Mouse (Mus musculus) ovary, adult 18-20 months (tissue): ENCODE results near the gene Prdm16.

Source experiments
- DNase-seq: peaks from one replicate; pipeline ENCODE4 v3.0.0; 2022; ENCODE audit warnings: low spot score, mixed read lengths

Prdm16 gene

DNA sequence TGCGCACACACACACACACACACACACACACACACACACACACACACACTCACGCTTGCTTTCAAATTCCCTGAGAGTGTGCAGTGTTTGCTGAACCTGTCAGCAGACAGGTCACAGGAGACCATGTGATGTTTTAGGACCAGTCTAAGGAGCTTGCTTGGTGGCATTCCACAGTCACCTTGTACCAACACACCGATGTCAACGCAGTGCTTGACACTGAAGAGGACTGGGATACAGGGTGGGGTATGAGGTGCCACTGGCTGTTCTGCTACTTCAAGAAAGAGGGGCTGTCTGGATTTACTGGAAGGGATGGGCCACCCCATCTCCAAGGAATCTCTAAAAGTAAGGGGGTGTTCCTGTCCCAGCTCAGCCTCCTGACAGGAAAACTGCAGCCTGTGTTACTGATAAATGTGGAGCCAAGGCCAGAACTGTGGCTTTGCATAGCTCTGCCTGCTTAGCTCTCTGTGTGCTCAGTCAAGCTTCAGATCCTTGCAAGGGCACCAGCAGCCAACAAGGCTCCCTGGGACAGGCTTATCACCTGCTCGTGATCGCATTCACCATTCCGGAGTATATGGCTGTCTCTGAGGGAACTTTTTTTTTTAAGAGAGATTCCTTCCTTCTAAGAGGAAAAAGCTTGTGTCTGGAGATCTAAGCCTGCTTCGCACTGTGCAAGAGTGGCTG is 157.6 kb downstream of the Prdm16 start:
- DNase-seq: no peak

DNA sequence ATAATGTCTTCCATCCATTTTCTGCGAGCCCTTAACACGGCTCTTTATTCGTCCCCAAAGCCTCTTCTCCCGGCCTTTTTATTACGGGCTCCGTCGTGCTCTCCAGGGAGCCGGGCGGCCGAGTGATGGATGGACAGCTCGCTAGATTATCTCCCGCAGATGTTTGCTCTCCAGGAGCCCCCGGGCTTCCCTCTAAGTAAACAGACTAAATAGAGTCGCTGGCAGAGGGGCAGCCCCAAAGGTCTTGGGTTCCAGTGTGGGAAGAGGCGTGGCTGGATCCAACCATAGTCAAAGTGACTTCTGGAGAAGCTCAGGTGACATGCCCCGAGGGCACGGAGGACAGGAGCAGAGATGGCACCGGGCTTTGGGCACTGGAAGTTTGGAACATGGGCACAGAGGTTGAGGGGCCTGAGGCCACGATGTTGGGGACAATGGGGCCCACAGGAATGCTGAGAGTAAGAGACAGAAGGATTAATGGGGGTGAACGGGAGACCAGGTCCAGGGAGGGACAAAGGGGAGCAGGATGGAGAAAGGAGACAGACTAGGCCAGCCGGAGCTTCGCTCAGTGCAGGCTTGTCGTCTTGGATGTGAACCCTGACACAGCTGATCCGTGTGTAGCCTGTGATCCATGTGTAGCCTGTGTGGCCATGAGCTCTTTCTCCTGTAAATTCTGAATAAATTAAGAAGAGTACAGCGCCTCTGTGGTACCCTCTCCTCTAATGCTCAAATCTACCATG is 162.9 kb downstream of the Prdm16 start:
- no peak for DNase-seq

- DNase-seq: no peak
These were observed 164.1 kb downstream of the Prdm16 start for GRCm38 (mm10) chr4:154472569-154472968.

DNA sequence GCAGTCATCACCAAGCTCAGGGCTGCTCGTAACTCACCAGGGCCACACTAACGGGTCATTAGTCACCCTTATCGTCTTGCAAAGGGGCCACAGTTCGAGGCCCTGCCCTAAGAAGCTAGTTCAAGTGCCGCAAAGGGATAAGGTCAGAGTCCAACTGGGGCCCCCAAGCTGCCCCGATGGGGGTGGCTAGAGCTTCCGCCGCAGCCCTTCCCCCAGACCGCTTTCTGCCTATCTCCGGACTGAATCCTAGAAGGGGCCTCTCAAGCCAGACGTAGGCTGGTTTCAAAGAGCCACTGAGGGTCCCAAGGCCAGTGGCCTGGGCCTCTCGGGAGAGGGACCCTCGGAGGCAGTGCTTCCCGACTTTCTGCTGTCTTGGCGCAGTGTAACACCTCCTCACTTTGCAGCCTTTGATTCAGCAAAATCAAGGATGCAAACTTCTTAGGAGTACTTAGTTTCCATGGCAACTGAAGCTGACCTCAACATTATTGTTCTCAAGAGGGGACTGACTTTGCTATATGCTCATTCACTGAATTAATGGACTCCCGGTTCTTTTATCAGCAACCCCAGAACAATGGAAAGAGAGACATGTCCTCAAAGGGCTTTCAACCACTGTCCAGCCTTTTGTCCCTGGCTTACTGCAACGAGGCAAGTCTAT is 165.1 kb downstream of the Prdm16 start:
- no peak for DNase-seq

DNA sequence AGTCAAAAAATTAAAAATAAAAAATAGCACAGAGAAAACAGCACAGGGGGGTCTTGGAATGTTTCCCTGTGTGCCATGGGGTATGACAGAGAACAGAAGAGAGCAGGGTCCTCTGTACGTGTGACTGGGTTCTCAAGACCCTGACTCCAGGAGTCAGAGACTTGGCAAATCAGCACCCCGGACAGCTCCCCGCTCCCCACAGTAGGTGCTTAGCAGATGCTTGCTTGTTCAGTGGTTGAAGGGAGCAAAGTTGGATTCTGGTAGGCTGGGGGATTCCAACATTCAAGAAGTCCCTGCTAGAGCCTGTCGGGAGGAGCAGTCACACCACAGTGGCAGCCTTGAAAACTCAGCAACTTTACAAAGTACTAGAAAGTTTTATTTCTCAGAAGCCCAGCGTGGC is 170.4 kb downstream of the Prdm16 start:
- no peak for DNase-seq

- DNase-seq: no peak
These were observed 171.6 kb downstream of the Prdm16 start for GRCm38 (mm10) chr4:154465123-154465522.

GRCm38 (mm10) chr4:154460021-154460420 is 176.7 kb downstream of the Prdm16 start:
- no peak for DNase-seq

DNA sequence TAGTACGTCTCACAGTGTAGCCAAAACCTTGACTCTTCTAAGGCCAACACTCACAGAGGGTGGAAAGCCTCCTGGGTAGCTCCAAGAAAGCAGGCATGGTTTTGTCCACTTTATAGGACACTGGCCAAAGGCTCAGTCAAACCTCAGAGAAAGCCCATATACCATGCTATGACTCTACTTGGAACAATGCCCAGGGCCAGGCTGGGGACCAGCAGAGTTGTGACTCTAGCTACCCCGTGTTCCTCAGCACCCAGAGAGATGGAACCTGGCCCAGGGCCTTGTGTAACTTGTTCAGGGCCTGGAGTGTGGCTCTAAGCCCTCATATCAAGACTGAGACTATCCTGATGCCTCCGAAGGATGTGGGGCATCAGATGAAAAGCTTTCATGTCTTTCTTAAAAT is 178.9 kb downstream of the Prdm16 start:
- DNase-seq: no peak

GRCm38 (mm10) chr4:154456265-154456822 is 180.3 kb downstream of the Prdm16 start:
- DNase-seq: no peak

- no peak for DNase-seq
These were observed 186.2 kb downstream of the Prdm16 start for GRCm38 (mm10) chr4:154450441-154450840.

GRCm38 (mm10) chr4:154450036-154450435 is 186.6 kb downstream of the Prdm16 start:
- DNase-seq: no peak

GRCm38 (mm10) chr4:154449343-154449742 is 187.3 kb downstream of the Prdm16 start:
- no peak for DNase-seq

DNA sequence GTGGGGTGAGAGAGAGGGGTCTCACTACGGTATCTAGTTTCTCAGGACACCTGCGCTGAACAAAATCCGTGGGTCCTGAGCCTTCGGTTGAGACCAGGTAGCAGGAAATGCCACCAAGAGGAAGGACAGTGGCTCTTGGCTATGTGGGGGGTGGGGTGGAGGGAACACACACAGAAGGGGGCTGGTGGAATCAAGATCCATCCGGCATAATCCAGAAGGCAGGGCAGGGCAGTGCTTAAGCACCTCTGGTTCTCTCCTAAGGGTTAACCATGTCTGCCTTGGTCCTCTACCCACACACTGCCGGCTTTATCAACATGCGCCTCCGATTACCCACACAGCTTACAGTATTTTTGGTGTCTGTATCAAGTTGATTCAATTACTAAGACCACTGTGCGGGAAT is 191.0 kb downstream of the Prdm16 start:
- no peak for DNase-seq

- peak; percentile 47 for DNase-seq
These were observed 193.9 kb downstream of the Prdm16 start for GRCm38 (mm10) chr4:154442645-154443304.

DNA sequence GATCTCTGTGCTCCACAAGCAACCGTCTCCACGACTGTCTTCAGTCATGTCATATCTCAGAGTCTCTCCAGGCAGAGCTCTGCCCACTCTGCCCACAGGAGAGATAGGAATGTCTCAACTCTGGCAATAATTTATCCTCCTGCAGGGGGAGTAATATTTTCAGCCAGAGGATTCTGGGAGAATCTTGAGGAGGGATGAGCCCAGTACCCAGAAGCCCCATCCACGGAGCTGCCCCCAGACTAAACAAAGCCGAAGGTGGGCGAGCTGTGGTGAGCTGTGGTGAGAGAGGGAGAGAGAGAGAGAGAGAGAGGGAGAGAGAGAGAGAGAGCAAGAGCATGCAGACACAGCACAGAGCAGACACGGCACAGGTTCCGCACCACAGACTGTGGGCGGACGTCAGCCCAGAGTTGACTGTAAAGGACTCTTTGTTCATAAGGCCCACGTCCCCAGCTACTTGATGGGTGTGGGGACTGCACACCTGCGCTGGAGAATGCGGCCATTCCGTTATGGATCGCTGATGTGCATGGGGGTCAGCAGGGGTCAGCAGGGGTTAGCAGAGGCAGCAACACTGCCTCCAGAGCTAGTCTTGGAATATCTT is 197.1 kb downstream of the Prdm16 start:
- no peak for DNase-seq

DNA sequence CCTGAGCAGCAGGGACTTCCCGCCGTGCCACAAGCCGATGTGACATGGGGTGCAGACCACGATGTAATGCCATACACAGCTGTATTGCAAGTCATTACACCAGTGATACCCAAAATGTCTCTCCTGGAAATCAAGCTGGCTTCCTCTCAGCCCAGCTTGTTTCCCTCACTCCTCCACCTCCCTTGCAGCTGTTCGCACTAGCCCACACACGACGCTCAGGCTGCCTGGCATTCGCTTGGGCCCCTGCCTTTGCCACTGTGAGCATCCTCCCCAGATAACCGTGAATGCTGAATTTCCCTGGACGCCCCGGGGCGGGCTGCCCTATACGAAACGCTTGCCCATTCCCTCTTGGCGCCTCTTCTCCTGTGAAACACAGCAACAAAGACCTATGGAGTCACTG is 198.1 kb downstream of the Prdm16 start:
- no peak for DNase-seq

- DNase-seq: no peak
These were observed 206.9 kb downstream of the Prdm16 start for GRCm38 (mm10) chr4:154429770-154430169.

- DNase-seq: no peak
These were observed 209.8 kb downstream of the Prdm16 start for GRCm38 (mm10) chr4:154426901-154427300.

- DNase-seq: no peak
These were observed 211.4 kb downstream of the Prdm16 start for GRCm38 (mm10) chr4:154425284-154425683.

DNA sequence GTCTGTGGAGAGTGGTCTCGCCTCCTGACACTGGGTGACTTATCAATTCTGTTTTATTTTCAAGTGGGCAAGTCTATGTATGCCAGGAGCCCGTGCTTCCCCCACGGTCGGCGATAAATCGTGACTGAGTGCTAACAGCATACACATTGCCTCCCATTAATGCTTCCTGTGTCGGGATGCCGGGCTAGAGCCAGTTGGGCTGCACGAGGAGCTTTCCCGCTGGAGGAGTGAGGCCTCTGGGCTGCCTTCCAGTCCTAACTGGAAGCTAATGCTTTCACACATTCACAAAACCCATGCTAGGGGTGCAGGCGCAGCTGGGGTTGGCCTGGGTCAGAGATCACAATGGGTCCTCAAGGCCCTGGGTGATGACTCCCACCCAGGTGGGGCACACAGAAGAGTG is 212.0 kb downstream of the Prdm16 start:
- DNase-seq: no peak

DNA sequence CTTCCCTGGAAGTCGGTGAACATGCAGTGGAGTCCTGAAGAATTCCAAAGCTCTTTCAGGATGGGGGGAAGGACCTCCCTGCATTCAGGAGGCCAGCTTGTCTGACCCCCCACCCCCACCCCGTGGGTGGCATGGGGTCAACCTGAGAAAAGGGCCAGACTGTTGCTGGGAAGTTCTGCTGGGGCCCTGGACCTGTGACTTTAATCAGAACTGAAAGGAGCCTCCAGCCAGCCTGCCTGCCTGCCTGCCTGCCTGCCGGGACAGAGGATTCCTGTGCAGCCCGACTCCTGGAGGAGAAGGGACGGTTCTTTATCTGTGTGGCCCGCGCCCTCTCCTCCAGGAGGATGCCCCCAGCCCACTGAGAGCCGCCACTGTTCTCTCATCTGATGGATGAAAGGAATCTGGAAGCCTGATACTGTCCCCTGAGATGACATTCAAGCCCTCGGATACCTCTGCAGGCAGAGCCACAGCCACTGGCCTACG is 214.2 kb downstream of the Prdm16 start:
- no peak for DNase-seq

GRCm38 (mm10) chr4:154420749-154421148 is 215.9 kb downstream of the Prdm16 start:
- no peak for DNase-seq
